Mouse (Mus musculus): ENCODE data around the gene Nuak2. TPM values are rescaled to one million over a fixed set of nuclear protein-coding genes. Genes with fewer than 3 reads are reported as not detected.

The Nuak2 gene
- polyA plus RNA-seq, 1 experiment from 2014 or later, result 94.9 TPM

DNA sequence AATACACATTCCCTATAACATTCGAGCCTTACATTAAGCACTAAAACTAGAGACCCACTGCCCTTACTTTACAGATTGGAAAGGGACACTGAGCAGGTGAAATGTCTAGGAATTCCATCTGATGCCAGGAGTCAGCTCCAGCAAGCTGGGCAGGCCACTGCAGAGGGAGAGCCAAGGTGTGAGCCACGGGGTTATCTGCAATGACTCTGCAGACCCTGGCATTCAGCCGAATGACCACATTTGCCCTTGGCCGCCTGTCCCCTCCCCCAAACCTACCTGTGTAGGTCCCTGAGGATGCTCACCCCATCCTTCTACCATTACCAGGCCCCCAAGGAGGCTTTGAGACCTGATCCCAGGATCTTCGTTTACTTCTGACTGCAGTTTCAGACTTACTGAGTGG is 16.2 kb upstream of the Nuak2 start:
- Histone ChIP-seq H3K36me3 (no peaks in the 10 kb centered on the region), H3K27me3 (peaks cover 49% of the 10 kb centered on the region), H3K9ac (replicated peaks) (0 out of 2 replicates have a peak overlapping the region, but pooled peaks have one; percentile 85), H3K4me2 (replicated peaks) (peak overlapping the region; percentile 99), H3K4me3 (peak overlapping the region; percentile 65), H3K9me3 (no peaks in the 10 kb centered on the region), H3K27ac (replicated peaks) (no peak overlapping the region), H3K4me1 (peaks cover 44% of the 10 kb centered on the region)
- WGBS, result 86% methylated on average over 5 of the region's 5 CpGs
- ATAC-seq (ENCODE audit: low FRiP score, low read depth), result no peak

DNA sequence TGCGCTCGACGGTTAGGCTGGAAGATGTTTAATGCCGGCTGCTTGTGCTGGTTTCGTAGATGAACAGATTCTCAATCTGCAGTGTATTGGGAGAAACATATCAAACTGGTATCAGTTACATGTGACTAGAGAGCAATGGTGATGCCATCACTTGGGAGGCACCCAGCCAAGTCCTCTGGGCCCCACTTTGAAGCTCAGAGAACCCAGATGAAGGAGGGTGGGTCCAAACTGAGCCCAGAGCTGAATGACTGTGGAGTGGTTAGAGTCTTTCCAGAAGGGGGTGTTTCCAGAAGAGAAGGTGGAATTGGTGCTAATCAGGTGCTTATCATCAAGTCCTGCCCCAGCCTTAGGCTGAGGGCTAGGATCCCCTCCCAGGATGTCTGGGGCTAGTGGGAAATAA is 14.7 kb upstream of the Nuak2 start:
- Histone ChIP-seq H3K4me3 (no peak overlapping the region), H3K27me3 (peaks cover 39% of the 10 kb centered on the region), H3K27ac (replicated peaks) (no peak overlapping the region), H3K9ac (replicated peaks) (no peak overlapping the region), H3K36me3 (no peaks in the 10 kb centered on the region), H3K4me1 (peaks cover 44% of the 10 kb centered on the region), H3K4me2 (replicated peaks) (peak overlapping the region; percentile 99; the same call in 1 of the 2 replicates), H3K9me3 (no peaks in the 10 kb centered on the region)
- ATAC-seq (ENCODE audit: low FRiP score, low read depth), result no peak
- WGBS, result 86% methylated on average over 5 of the region's 5 CpGs

DNA sequence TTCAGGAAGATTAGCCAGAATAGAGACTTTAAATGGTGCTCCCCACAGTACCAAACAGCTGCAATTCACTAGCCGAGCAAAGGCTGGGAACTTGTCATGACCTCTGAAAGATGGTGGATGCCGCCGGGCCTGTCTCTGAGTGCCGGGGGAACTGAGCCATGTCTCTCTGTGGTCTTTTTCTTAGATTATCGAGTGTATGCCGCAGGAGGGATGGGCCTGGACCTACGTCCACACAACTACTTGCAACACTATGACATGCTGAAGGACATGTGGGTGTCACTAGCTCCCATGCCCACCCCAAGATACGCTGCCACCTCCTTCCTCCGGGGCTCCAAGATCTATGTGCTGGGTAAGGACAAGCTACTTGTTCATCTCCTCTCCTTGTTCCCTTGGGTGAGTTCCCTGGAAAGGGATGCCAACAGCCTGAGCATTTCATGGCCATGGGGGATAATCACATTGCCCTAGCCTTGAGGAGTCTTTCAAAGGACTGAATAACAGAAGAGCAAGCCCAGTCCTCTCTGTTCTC is 13.5 kb upstream of the Nuak2 start:
- Histone ChIP-seq H3K27ac (replicated peaks) (no peak overlapping the region), H3K4me3 (no peak overlapping the region), H3K9me3 (no peaks in the 10 kb centered on the region), H3K4me1 (peaks cover 39% of the 10 kb centered on the region), H3K4me2 (replicated peaks) (no peak overlapping the region), H3K27me3 (peaks cover 41% of the 10 kb centered on the region), H3K9ac (replicated peaks) (no peak overlapping the region), H3K36me3 (no peaks in the 10 kb centered on the region)
- no peak for ATAC-seq (ENCODE audit: low FRiP score, low read depth)
- WGBS, result 93% methylated on average over 9 of the region's 9 CpGs

DNA sequence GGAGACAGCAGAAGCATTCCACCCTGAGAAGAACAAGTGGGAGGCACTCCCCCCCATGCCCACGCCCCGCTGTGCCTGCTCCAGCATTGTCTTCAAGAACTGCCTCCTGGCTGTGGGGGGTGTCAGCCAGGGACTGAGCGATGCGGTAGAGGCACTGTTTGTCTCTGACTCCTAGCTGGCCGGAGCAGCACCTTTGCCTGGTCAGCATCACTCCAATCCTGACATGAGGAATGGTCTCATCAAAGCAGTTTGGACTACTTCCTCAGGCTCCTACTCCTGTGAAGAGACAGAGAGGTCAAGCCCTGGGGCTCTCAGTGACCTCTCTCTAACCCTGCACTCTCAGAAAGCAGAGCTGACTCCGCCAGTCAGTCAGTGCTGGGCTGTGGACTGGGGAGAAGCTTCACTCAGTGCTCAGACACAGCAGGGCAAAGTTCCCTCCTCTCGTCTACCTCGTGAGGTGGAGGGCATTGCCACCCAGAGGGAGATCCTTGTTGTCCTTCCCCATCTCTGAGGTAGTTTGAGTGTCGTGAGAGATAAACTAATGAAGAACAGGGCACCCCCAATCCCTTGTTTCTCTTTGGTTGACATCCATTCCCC is 11.2 kb upstream of the Nuak2 start:
- 35% methylated on average over 9 of the region's 9 CpGs for WGBS
- Histone ChIP-seq H3K9me3 (no peaks in the 10 kb centered on the region), H3K4me2 (replicated peaks) (no peak overlapping the region)

DNA sequence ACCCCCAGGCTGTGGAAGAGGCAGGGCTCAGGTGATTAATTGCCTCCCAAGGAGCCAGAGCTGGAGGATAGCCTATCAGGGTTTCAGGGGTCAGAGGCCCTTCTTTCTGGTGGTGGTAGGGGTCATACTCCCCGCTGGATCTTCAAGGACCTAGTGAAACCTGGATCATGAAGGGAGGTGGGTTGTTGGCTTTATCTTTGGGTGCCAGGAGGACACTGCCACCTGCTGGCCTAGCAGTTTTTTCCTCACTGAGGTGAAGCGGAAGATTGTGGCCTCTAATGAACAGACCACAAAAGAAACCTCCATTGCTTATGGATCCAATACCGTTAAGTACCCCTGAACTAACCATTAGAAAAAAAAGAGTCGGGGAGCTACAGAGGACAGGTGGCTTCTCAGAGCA is 9.8 kb upstream of the Nuak2 start:
- WGBS, result 60% methylated on average over 4 of the region's 4 CpGs
- peaks cover 16% of the 10 kb centered on the region; the same call in 1 of the 2 replicates for H3K4me1 ChIP-seq
- H3K27ac ChIP-seq (replicated peaks), result no peak overlapping the region
- H3K27me3 ChIP-seq, result peaks cover 28% of the 10 kb centered on the region
- no peak overlapping the region for H3K9ac ChIP-seq (replicated peaks)
- H3K9me3 ChIP-seq, result no peaks in the 10 kb centered on the region
- no peak overlapping the region for H3K4me2 ChIP-seq (replicated peaks)
- H3K36me3 ChIP-seq, result no peaks in the 10 kb centered on the region
- no peak overlapping the region for H3K4me3 ChIP-seq
- ATAC-seq (ENCODE audit: low FRiP score, low read depth), result no peak

More for the DNA sequence above, 11.2 kb upstream of the Nuak2 start:
- H3K4me3 ChIP-seq, result no peak overlapping the region
- H3K27me3 ChIP-seq, result peaks cover 37% of the 10 kb centered on the region
- no peaks in the 10 kb centered on the region for H3K36me3 ChIP-seq
- H3K9ac ChIP-seq (replicated peaks), result no peak overlapping the region
- peaks cover 18% of the 10 kb centered on the region; the same call in 1 of the 2 replicates for H3K4me1 ChIP-seq
- no peak for ATAC-seq (ENCODE audit: low FRiP score, low read depth)
- H3K27ac ChIP-seq (replicated peaks), result no peak overlapping the region

DNA sequence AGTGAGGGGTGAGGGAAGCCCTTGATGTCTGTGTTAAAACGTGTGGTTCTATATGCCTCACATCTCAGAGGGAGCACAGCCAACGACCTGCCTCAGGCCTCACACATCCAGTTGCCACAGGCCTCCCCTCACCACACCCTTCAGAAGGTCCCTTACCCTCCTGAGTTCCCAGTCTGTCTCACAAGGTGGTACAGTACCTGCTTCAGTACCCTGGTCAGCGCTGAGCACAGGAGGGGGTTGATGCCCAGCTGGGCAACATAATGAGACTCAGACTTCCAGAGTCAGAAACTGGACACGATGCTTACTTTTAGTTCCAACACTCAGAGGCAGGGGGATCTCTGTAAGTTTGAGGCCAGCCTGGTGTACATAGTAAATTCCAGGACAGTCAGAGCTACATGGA is 9.1 kb upstream of the Nuak2 start:
- no peak overlapping the region for H3K27ac ChIP-seq (replicated peaks)
- no peaks in the 10 kb centered on the region for H3K9me3 ChIP-seq
- no peak overlapping the region for H3K9ac ChIP-seq (replicated peaks)
- WGBS, result 20% methylated on average over 4 of the region's 4 CpGs
- H3K27me3 ChIP-seq, result peaks cover 24% of the 10 kb centered on the region
- ATAC-seq (ENCODE audit: low FRiP score, low read depth), result no peak
- H3K4me3 ChIP-seq, result no peak overlapping the region
- no peaks in the 10 kb centered on the region for H3K36me3 ChIP-seq
- H3K4me2 ChIP-seq (replicated peaks), result no peak overlapping the region
- H3K4me1 ChIP-seq, result peaks cover 16% of the 10 kb centered on the region; the same call in 1 of the 2 replicates

DNA sequence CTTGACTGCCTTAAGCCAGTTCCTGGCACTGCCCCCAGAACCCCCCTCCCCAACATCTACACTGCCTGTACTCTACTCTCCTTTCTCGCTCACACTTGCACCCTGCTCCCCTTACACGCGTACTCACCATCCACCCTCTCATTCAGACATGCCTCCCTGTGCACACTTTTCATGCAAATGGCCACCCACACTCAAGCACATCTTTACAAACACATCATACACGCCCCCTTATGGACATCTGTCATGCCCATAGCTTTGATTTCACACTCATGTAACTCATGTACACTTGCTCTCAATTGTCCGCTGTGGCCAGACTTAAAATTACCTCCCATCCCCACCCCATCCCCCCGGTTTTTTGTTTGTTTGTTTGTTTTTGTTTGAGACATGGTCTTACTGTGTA is 8.0 kb upstream of the Nuak2 start:
- no peak overlapping the region for H3K4me3 ChIP-seq
- peaks cover 24% of the 10 kb centered on the region for H3K27me3 ChIP-seq
- H3K9me3 ChIP-seq, result no peaks in the 10 kb centered on the region
- no peak overlapping the region for H3K9ac ChIP-seq (replicated peaks)
- no peak for ATAC-seq (ENCODE audit: low FRiP score, low read depth)
- H3K36me3 ChIP-seq, result no peaks in the 10 kb centered on the region
- no peak overlapping the region for H3K27ac ChIP-seq (replicated peaks)
- no peak overlapping the region for H3K4me2 ChIP-seq (replicated peaks)
- 86% methylated on average over 6 of the region's 6 CpGs for WGBS
- H3K4me1 ChIP-seq, result peaks cover 10% of the 10 kb centered on the region; the same call in 1 of the 2 replicates

DNA sequence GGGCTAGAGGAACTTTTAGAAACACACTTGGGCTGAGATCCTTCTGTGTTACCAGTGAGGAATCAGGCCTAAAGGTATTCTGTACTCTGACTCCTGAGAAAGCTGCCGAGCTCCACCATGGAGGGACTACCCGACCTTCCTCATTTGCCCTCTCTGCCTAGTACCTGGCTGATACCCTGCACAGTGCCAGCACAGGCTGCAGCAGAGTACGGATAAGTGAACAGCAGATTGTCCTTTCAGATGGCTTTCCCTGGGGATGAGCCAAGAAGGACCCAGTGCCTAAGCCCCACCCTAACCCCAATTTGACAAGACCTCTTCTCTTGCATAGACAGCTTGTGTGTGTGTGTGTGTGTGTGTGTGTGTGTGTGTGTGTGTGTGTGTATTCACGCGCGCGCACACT is 7.3 kb upstream of the Nuak2 start:
- ATAC-seq (ENCODE audit: low FRiP score, low read depth), result no peak
- H3K27ac ChIP-seq (replicated peaks), result no peak overlapping the region

DNA sequence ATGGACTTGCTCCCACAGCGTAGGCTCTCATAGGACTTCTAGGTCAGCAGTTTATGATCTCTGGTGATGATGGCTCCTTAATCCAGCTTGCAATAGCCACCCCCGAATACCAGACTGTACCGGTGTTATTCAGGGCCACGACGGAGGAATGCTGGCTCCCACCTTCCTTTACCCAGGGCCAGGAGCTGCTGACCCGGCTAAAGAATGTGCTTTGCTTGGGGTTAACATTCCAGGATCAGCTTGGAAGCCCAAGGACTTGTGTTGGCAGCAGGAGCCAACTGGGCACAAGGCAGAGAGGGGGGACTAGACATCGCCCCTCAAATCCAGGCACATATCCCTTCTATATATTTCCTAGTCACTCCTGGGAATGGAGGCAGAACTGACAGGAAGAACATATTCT is 5.2 kb upstream of the Nuak2 start:
- WGBS, result 62% methylated on average over 7 of the region's 7 CpGs
- Histone ChIP-seq H3K4me3 (no peak overlapping the region), H3K4me1 (0 out of 2 replicates have a peak, but pooled peaks cover 6% of the 10 kb centered on the region), H3K9me3 (no peaks in the 10 kb centered on the region), H3K9ac (replicated peaks) (no peak overlapping the region), H3K4me2 (replicated peaks) (no peak overlapping the region), H3K27ac (replicated peaks) (no peak overlapping the region), H3K27me3 (peaks cover 22% of the 10 kb centered on the region), H3K36me3 (no peaks in the 10 kb centered on the region)
- no peak for ATAC-seq (ENCODE audit: low FRiP score, low read depth)

More for the DNA sequence above, 7.3 kb upstream of the Nuak2 start:
- Histone ChIP-seq H3K36me3 (no peaks in the 10 kb centered on the region), H3K4me2 (replicated peaks) (no peak overlapping the region), H3K9me3 (no peaks in the 10 kb centered on the region), H3K4me1 (peaks cover 3% of the 10 kb centered on the region; the same call in 1 of the 2 replicates), H3K27me3 (peaks cover 24% of the 10 kb centered on the region), H3K4me3 (no peak overlapping the region), H3K9ac (replicated peaks) (no peak overlapping the region)
- WGBS, result 89% methylated on average over 7 of the region's 7 CpGs

DNA sequence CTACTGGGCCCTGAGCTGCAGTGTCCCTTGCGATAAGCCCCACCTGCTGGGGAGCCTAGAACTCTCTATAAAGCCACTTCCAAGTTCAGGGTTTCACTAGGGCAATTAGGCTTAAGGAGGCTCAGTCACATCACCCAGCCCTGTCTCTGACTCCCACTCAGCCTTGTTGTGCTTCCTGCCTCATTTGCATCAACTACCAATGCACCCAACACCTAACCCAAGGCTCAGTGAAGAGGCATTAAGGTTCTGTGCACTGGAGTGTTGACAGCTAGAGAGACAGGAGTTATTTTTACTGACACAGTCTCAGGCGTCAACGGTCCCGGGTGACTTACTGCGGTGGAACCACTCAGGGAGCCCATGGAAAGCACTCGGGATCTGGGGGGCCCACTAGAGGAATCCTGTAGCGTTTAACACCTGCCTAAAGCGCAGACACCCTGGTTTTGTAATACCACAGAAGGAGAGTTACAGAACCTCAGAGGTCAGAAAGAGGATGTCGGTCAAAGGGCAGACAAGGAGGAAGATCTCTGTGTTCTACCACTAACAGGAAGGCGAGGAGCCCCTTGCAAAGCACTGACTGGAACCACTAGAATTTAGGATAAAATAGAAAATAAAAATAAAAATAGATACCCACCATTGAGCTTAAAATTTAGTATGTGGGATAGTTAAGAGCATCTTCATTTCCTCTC is 4.6 kb upstream of the Nuak2 start:
- no peak for ATAC-seq (ENCODE audit: low FRiP score, low read depth)
- 83% methylated on average over 10 of the region's 10 CpGs for WGBS
- Histone ChIP-seq H3K27ac (replicated peaks) (no peak overlapping the region), H3K4me3 (no peak overlapping the region), H3K9ac (replicated peaks) (no peak overlapping the region), H3K36me3 (no peaks in the 10 kb centered on the region), H3K4me1 (0 out of 2 replicates have a peak, but pooled peaks cover 6% of the 10 kb centered on the region), H3K4me2 (replicated peaks) (no peak overlapping the region), H3K9me3 (no peaks in the 10 kb centered on the region), H3K27me3 (peaks cover 22% of the 10 kb centered on the region)

DNA sequence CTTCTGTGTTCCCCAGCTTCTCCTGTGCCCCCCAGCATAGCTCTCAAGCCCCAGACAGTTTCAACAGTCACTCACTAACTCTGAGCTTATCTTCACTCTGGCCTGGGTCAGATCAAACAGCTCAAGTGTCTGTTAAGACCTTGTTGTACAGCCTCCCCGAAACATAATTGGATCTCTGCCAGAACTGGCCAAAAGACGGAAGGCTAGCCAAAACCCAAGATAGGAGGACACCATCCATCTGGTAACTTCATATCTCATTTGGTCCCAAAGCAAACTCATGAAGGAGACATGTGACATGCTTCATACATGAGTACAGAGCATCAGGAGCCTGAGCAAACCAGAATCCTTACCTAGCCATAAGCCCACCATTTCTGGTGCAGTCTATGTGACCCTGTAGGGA is 3.9 kb upstream of the Nuak2 start:
- Histone ChIP-seq H3K4me3 (no peak overlapping the region), H3K4me1 (0 out of 2 replicates have a peak, but pooled peaks cover 9% of the 10 kb centered on the region), H3K4me2 (replicated peaks) (no peak overlapping the region), H3K36me3 (no peaks in the 10 kb centered on the region), H3K27me3 (peaks cover 16% of the 10 kb centered on the region; the same call in 1 of the 2 replicates), H3K9me3 (no peaks in the 10 kb centered on the region), H3K27ac (replicated peaks) (no peak overlapping the region), H3K9ac (replicated peaks) (no peak overlapping the region)
- no peak for ATAC-seq (ENCODE audit: low FRiP score, low read depth)
- 78% methylated on average over 2 of the region's 2 CpGs for WGBS

DNA sequence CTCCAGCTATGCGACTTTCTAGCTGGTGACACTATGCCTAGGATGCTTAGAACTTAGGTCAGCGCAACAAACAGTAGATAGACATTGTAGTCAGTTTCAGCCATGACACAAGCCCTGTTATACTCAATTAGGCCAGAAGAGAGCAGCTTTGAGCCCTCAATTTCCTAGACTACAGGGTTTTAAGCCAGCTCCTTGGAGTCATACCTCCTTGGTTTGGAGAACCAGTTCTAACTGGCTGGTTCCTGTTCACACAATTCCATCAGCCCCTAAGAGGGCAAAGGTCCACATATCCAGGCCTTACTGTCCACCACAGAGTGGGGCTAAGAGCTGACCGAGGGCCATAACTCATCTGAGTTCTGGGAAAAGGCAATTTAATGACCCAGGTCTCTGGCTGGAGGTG is 3.2 kb upstream of the Nuak2 start:
- H3K9me3 ChIP-seq, result no peaks in the 10 kb centered on the region
- ATAC-seq (ENCODE audit: low FRiP score, low read depth), result peak; percentile 32; the same call in 1 of the 2 replicates
- no peak overlapping the region for H3K27ac ChIP-seq (replicated peaks)

More for the DNA sequence above, 3.2 kb upstream of the Nuak2 start:
- Histone ChIP-seq H3K9ac (replicated peaks) (no peak overlapping the region), H3K27me3 (peaks cover 13% of the 10 kb centered on the region; the same call in 1 of the 2 replicates), H3K36me3 (no peaks in the 10 kb centered on the region), H3K4me3 (no peak overlapping the region), H3K4me2 (replicated peaks) (no peak overlapping the region), H3K4me1 (peaks cover 13% of the 10 kb centered on the region)
- 55% methylated on average over 3 of the region's 3 CpGs for WGBS

Data from midbrain, embryonic 12.5 days (tissue).